Mouse (Mus musculus): ENCODE measurements around the gene Tmem183a. TPM values are rescaled to one million over a fixed set of nuclear protein-coding genes. Genes with fewer than 3 reads are reported as not detected.

Gene Tmem183a
- total RNA-seq, 2 experiments from 2014 or later: 21.6 to 22.1 TPM

GRCm38 (mm10) chr1:134331879-134332635 lies 29.7 kb downstream of the Tmem183a start:
- peak; percentile 81 to 83 for DNase-seq
- intact Hi-C loops (cut with DNase I): loop anchor here (1.0 to 5.0 kb wide), 4 partner anchors 135 to 280 kb away; no protein-coding TSS in a partner anchor

GRCm38 (mm10) chr1:134326841-134327346 lies 34.9 kb downstream of the Tmem183a start:
- no peak for DNase-seq
- intact Hi-C loops (cut with DNase I): no loop called here

GRCm38 (mm10) chr1:134322591-134322990 lies 39.2 kb downstream of the Tmem183a start:
- intact Hi-C loops (cut with DNase I): loop anchor here (2.0 kb wide), 2 partner anchors 78 to 172 kb away; no protein-coding TSS in a partner anchor
- peak; percentile 53 to 55 for DNase-seq

GRCm38 (mm10) chr1:134320691-134321301 lies 41.0 kb downstream of the Tmem183a start:
- intact Hi-C loops (cut with DNase I): no loop called here
- DNase-seq: no peak

- no peak for DNase-seq
- intact Hi-C loops (cut with DNase I): no loop called here
Observed at GRCm38 (mm10) chr1:134318261-134318660, 43.5 kb downstream of the Tmem183a start.

- intact Hi-C loops (cut with DNase I): no loop called here
- DNase-seq: no peak
Observed at GRCm38 (mm10) chr1:134316361-134316760, 45.4 kb downstream of the Tmem183a start.

GRCm38 (mm10) chr1:134315181-134315580 lies 46.6 kb downstream of the Tmem183a start:
- DNase-seq: no peak
- intact Hi-C loops (cut with DNase I): no loop called here

- intact Hi-C loops (cut with DNase I): no loop called here
- DNase-seq: no peak
Observed at GRCm38 (mm10) chr1:134311760-134312159, 50.0 kb downstream of the Tmem183a start.

- intact Hi-C loops (cut with DNase I): no loop called here
- no peak for DNase-seq
Observed at GRCm38 (mm10) chr1:134310729-134311128, 51.0 kb downstream of the Tmem183a start.

GRCm38 (mm10) chr1:134310291-134310690 lies 51.5 kb downstream of the Tmem183a start:
- no peak for DNase-seq
- intact Hi-C loops (cut with DNase I): no loop called here

GRCm38 (mm10) chr1:134307409-134307808 lies 54.4 kb downstream of the Tmem183a start:
- intact Hi-C loops (cut with DNase I): no loop called here
- DNase-seq: no peak

GRCm38 (mm10) chr1:134304940-134305339 lies 56.8 kb downstream of the Tmem183a start:
- intact Hi-C loops (cut with DNase I): loop anchor here (5.0 kb wide), 1 partner anchor 253 kb away; no protein-coding TSS in a partner anchor
- no peak for DNase-seq

GRCm38 (mm10) chr1:134302568-134303238 lies 59.1 kb downstream of the Tmem183a start:
- intact Hi-C loops (cut with DNase I): loop anchor here (5.0 kb wide), 1 partner anchor 250 kb away; no protein-coding TSS in a partner anchor

GRCm38 (mm10) chr1:134298636-134299411 lies 63.0 kb downstream of the Tmem183a start:
- peak; percentile 46 to 62 for DNase-seq
- intact Hi-C loops (cut with DNase I): no loop called here

More at GRCm38 (mm10) chr1:134302568-134303238, 59.1 kb downstream of the Tmem183a start:
- DNase-seq: peak; percentile 67 to 82

- intact Hi-C loops (cut with DNase I): no loop called here
- DNase-seq: no peak
Observed at GRCm38 (mm10) chr1:134297265-134297664, 64.5 kb downstream of the Tmem183a start.

Other genes with a start within 250 kb of the Tmem183a start
- 1 to 10 TPM in 1 of 2 experiments, under 1 TPM in 1; 0.57 to 1.1 TPM for gene Chil1, start 179.8 kb downstream of the Tmem183a start, total RNA-seq (2021)
- not detected for gene Mybph, start 168.5 kb downstream of the Tmem183a start, total RNA-seq (2021)
- 10 to 100 TPM; 18.4 to 19.8 TPM for gene Adora1, start 126.5 kb downstream of the Tmem183a start, total RNA-seq (2021)
- not detected for gene Myog, start 72.0 kb downstream of the Tmem183a start, total RNA-seq (2021)
- 1 to 10 TPM; 1.4 to 1.6 TPM for gene Ppfia4, start 29.1 kb downstream of the Tmem183a start, total RNA-seq (2021)
- gene 4933406M09Rik, start 24.0 kb upstream of the Tmem183a start, total RNA-seq (2021): not detected
- 10 to 100 TPM; 26.1 to 27.0 TPM for gene Cyb5r1, start 43.6 kb upstream of the Tmem183a start, total RNA-seq (2021)
- 100 to 1,000 TPM; 137 to 143 TPM for gene Adipor1, start 53.4 kb upstream of the Tmem183a start, total RNA-seq (2021)
- 10 to 100 TPM; 20.3 to 21.5 TPM for gene Klhl12, start 93.6 kb upstream of the Tmem183a start, total RNA-seq (2021)
- 1 to 10 TPM; 8.9 to 9.8 TPM for gene Rabif, start 132.7 kb upstream of the Tmem183a start, total RNA-seq (2021)
- not detected for gene Mgat4e, start 187.7 kb upstream of the Tmem183a start, total RNA-seq (2021)
- gene Kdm5b, start 198.2 kb upstream of the Tmem183a start, total RNA-seq (2021): 10 to 100 TPM; 17.2 to 17.7 TPM